Mouse (Mus musculus): ENCODE data around the gene Ap4m1. TPM values are rescaled to one million over a fixed set of nuclear protein-coding genes. Genes with fewer than 3 reads are reported as not detected.

Gene Ap4m1
- polyA plus RNA-seq (2017; shearing (Covaris generic)) = 10.9 TPM

GRCm38 (mm10) chr5:138171695-138172491, at the start of gene Ap4m1, which contains the start of gene Mcm7:
TSS of gene Ap4m1 (plus strand) at chr5:138172002.
TSS of gene Mcm7 (minus strand) at chr5:138172422.

GRCm38 (mm10) chr5:138155443-138155976, 16.3 kb upstream of the Ap4m1 start, which contains the start of gene Zfp113:
TSS of gene Zfp113 (minus strand) at chr5:138155744.

GRCm38 (mm10) chr5:138160842-138161665, 10.7 kb upstream of the Ap4m1 start, which contains the start of gene Cops6:
TSS of gene Cops6 (plus strand) at chr5:138161071.

GRCm38 (mm10) chr5:138186950-138187638, 15.3 kb downstream of the Ap4m1 start, which contains the start of the genes Taf6 and Cnpy4:
TSS of gene Taf6 (minus strand) at chr5:138187451.
TSS of gene Cnpy4 (plus strand) at chr5:138187485.

GRCm38 (mm10) chr5:138193771-138194727, 22.2 kb downstream of the Ap4m1 start, which contains the start of gene Mblac1:
TSS of gene Mblac1 (plus strand) at chr5:138194314.

GRCm38 (mm10) chr5:138225700-138226099, 53.9 kb downstream of the Ap4m1 start, which contains the start of gene Nxpe5:
TSS of gene Nxpe5 (plus strand) at chr5:138225898.

Other genes with a start within 250 kb of the Ap4m1 start
- not detected for gene Gjc3, start 208.9 kb upstream of the Ap4m1 start, polyA plus RNA-seq (2017; shearing (Covaris generic))
- not detected for gene Azgp1, start 190.5 kb upstream of the Ap4m1 start, polyA plus RNA-seq (2017; shearing (Covaris generic))
- gene Smok3a, start 150.7 kb upstream of the Ap4m1 start, polyA plus RNA-seq (2017; shearing (Covaris generic)) = not detected
- 0.17 TPM for gene Smok3b, start 150.6 kb upstream of the Ap4m1 start, polyA plus RNA-seq (2017; shearing (Covaris generic))
- not detected for gene Smok3c, start 118.8 kb upstream of the Ap4m1 start, polyA plus RNA-seq (2017; shearing (Covaris generic))
- 16.0 TPM for gene Zkscan1, start 86.9 kb upstream of the Ap4m1 start, polyA plus RNA-seq (2017; shearing (Covaris generic))
- gene Zscan21, start 55.1 kb upstream of the Ap4m1 start, polyA plus RNA-seq (2017; shearing (Covaris generic)) = 23.6 TPM
- gene Zfp113, start 16.3 kb upstream of the Ap4m1 start, polyA plus RNA-seq (2017; shearing (Covaris generic)) = 20.1 TPM
- 208 TPM for gene Cops6, start 10.9 kb upstream of the Ap4m1 start, polyA plus RNA-seq (2017; shearing (Covaris generic))
- 85.2 TPM for gene Mcm7, start 420 bp downstream of the Ap4m1 start, polyA plus RNA-seq (2017; shearing (Covaris generic))
- 50.7 TPM for gene Taf6, start 15.4 kb downstream of the Ap4m1 start, polyA plus RNA-seq (2017; shearing (Covaris generic))
- 16.3 TPM for gene Cnpy4, start 15.5 kb downstream of the Ap4m1 start, polyA plus RNA-seq (2017; shearing (Covaris generic))
- 1.5 TPM for gene Mblac1, start 22.3 kb downstream of the Ap4m1 start, polyA plus RNA-seq (2017; shearing (Covaris generic))
- gene Nxpe5, start 53.9 kb downstream of the Ap4m1 start, polyA plus RNA-seq (2017; shearing (Covaris generic)) = 0.10 TPM
- gene Lamtor4, start 83.5 kb downstream of the Ap4m1 start, polyA plus RNA-seq (2017; shearing (Covaris generic)) = 79.6 TPM
- 40.7 TPM for gene BC037034, start 92.0 kb downstream of the Ap4m1 start, polyA plus RNA-seq (2017; shearing (Covaris generic))
- gene Gal3st4, start 100.8 kb downstream of the Ap4m1 start, polyA plus RNA-seq (2017; shearing (Covaris generic)) = 0.37 TPM
- 0.12 TPM for gene Gm43720, start 108.0 kb downstream of the Ap4m1 start, polyA plus RNA-seq (2017; shearing (Covaris generic))
- gene Gpc2, start 108.0 kb downstream of the Ap4m1 start, polyA plus RNA-seq (2017; shearing (Covaris generic)) = 1.4 TPM
- gene Stag3, start 108.2 kb downstream of the Ap4m1 start, polyA plus RNA-seq (2017; shearing (Covaris generic)) = 0.77 TPM
- 6.1 TPM for gene Pvrig, start 170.0 kb downstream of the Ap4m1 start, polyA plus RNA-seq (2017; shearing (Covaris generic))

All from CD4-positive, CD25-positive, alpha-beta regulatory T cell (primary cell).